Mouse (Mus musculus) midbrain, embryonic 12.5 days (tissue): Measurements from ENCODE around the gene Igdcc3. TPM values are rescaled to one million over a fixed set of nuclear protein-coding genes. Genes with fewer than 3 reads are reported as not detected.

Source experiments
- ATAC-seq: fragments of 200-750 bp; cut with Nextera tagmentation; 2 replicates; pipeline ENCODE4 v1.8.0; 2017; ENCODE audit warnings: low read depth, moderate TSS enrichment, moderate library complexity; ENCODE audit not compliant: low FRiP score
- H3K27ac ChIP-seq: fragments of 300-500 bp; sonication (generic); replicated peaks from 2 replicates; pipeline ENCODE4 v1.5.1; 2016; ENCODE audit warnings: mild to moderate bottlenecking
- H3K27me3 ChIP-seq: fragments of 300-500 bp; sonication (generic); 2 replicates; pipeline ENCODE4 v1.6.1; 2016; ENCODE audit warnings: mild to moderate bottlenecking
- H3K36me3 ChIP-seq: fragments of 300-500 bp; sonication (generic); 2 replicates; pipeline ENCODE4 v1.6.1; 2016
- H3K4me1 ChIP-seq: fragments of 300-500 bp; sonication (generic); 2 replicates; pipeline ENCODE4 v1.6.1; 2016
- H3K4me2 ChIP-seq: fragments of 300-500 bp; sonication (generic); replicated peaks from 2 replicates; pipeline ENCODE4 v1.6.1; 2016; ENCODE audit warnings: mild to moderate bottlenecking, moderate library complexity
- H3K4me3 ChIP-seq: fragments of 300-500 bp; sonication (generic); 2 replicates; pipeline ENCODE4 v1.5.1; 2016; ENCODE audit warnings: mild to moderate bottlenecking
- H3K9ac ChIP-seq: fragments of 300-500 bp; sonication (generic); replicated peaks from 2 replicates; pipeline ENCODE4 v1.6.1; 2016; ENCODE audit warnings: mild to moderate bottlenecking, moderate library complexity
- H3K9me3 ChIP-seq: fragments of 300-500 bp; sonication (generic); 2 replicates; pipeline ENCODE4 v1.6.1; 2016; ENCODE audit warnings: mild to moderate bottlenecking
- WGBS: fragments of 180-500 bp; shearing (Covaris S2); methylation state at CpG from one replicate; pipeline ENCODE4 v1.1.7; 2016; 5-methylcytosine and 5-hydroxymethylcytosine counted together
- polyA plus RNA-seq: library from polyadenylated mRNA; unstranded; fragments of >200 nt; fragmentation: Nextera tagmentation; extraction: Ambion mirVana; gene quantifications from 2 replicates; pipeline ENCODE4 v1.2.1, GENCODE M21; 2016

Igdcc3 gene
- polyA plus RNA-seq, 1 experiment from 2014 or later: 62.1 TPM

GRCm38 (mm10) chr9:65178336-65179213 lies 37.6 kb downstream of the Igdcc3 start:
- no peak overlapping the region; the same call in 1 of the 2 replicates for H3K4me3 ChIP-seq
- 3% methylated on average over 22 of the region's 22 CpGs for WGBS
- ATAC-seq: peak; percentile 74
- peak overlapping the region; percentile 98 for H3K27ac ChIP-seq
- peaks cover 43% of the 10 kb centered on the region for H3K36me3 ChIP-seq
- peaks cover 80% of the 10 kb centered on the region for H3K4me1 ChIP-seq
- H3K9me3 ChIP-seq: no peaks in the 10 kb centered on the region
- peak overlapping the region; percentile 38 for H3K4me2 ChIP-seq
- no peaks in the 10 kb centered on the region for H3K27me3 ChIP-seq
- H3K9ac ChIP-seq: no peak overlapping the region; the same call in 1 of the 2 replicates

GRCm38 (mm10) chr9:65179817-65180624 lies 39.0 kb downstream of the Igdcc3 start:
- no peaks in the 10 kb centered on the region for H3K9me3 ChIP-seq
- H3K4me3 ChIP-seq: no peak overlapping the region
- WGBS: 22% methylated on average over 17 of the region's 17 CpGs
- peaks cover 52% of the 10 kb centered on the region for H3K36me3 ChIP-seq
- H3K27ac ChIP-seq: peak overlapping the region; percentile 98
- no peak for ATAC-seq
- peak overlapping the region; percentile 38; the same call in 1 of the 2 replicates for H3K4me2 ChIP-seq
- peak overlapping the region; percentile 50 for H3K9ac ChIP-seq
- H3K27me3 ChIP-seq: peaks cover 2% of the 10 kb centered on the region; the same call in 1 of the 2 replicates
- peaks cover 79% of the 10 kb centered on the region for H3K4me1 ChIP-seq

GRCm38 (mm10) chr9:65188599-65188998 lies 47.6 kb downstream of the Igdcc3 start:
- peak overlapping the region; percentile 30 for H3K27ac ChIP-seq
- no peak overlapping the region for H3K4me2 ChIP-seq
- H3K36me3 ChIP-seq: peaks cover 26% of the 10 kb centered on the region
- H3K27me3 ChIP-seq: peaks cover 4% of the 10 kb centered on the region; the same call in 1 of the 2 replicates
- H3K9me3 ChIP-seq: no peaks in the 10 kb centered on the region
- H3K9ac ChIP-seq: no peak overlapping the region
- peaks cover 22% of the 10 kb centered on the region for H3K4me1 ChIP-seq
- H3K4me3 ChIP-seq: no peak overlapping the region
- WGBS: 6% methylated on average over 3 of the region's 3 CpGs
- peak; percentile 62 for ATAC-seq

- H3K27me3 ChIP-seq: no peaks in the 10 kb centered on the region
- WGBS: 54% methylated on average over 7 of the region's 7 CpGs
- H3K4me2 ChIP-seq: no peak overlapping the region
- H3K36me3 ChIP-seq: peaks cover 10% of the 10 kb centered on the region
- no peak overlapping the region for H3K4me3 ChIP-seq
- H3K9me3 ChIP-seq: no peaks in the 10 kb centered on the region
- no peak for ATAC-seq
- no peak overlapping the region for H3K9ac ChIP-seq
- 0 out of 2 replicates have a peak overlapping the region, but pooled peaks have one; percentile 26 for H3K27ac ChIP-seq
- H3K4me1 ChIP-seq: peaks cover 30% of the 10 kb centered on the region
Measured at GRCm38 (mm10) chr9:65190306-65190705, 49.3 kb downstream of the Igdcc3 start.

- Histone ChIP-seq H3K9me3 (no peaks in the 10 kb centered on the region), H3K27ac (peak overlapping the region; percentile 54), H3K27me3 (no peaks in the 10 kb centered on the region), H3K4me3 (no peak overlapping the region), H3K4me2 (no peak overlapping the region), H3K36me3 (no peaks in the 10 kb centered on the region), H3K9ac (no peak overlapping the region), H3K4me1 (peaks cover 40% of the 10 kb centered on the region)
- no peak for ATAC-seq
- 20% methylated on average over 2 of the region's 2 CpGs for WGBS
Measured at GRCm38 (mm10) chr9:65191389-65191754, 50.4 kb downstream of the Igdcc3 start.

- H3K4me1 ChIP-seq: peaks cover 41% of the 10 kb centered on the region
- 19% methylated on average over 8 of the region's 8 CpGs for WGBS
- H3K9ac ChIP-seq: no peak overlapping the region
Measured at GRCm38 (mm10) chr9:65191755-65192469, 50.9 kb downstream of the Igdcc3 start.

GRCm38 (mm10) chr9:65193214-65193613 lies 52.2 kb downstream of the Igdcc3 start:
- Histone ChIP-seq H3K9ac (no peak overlapping the region), H3K4me1 (peaks cover 41% of the 10 kb centered on the region), H3K4me3 (no peak overlapping the region), H3K27me3 (no peaks in the 10 kb centered on the region), H3K4me2 (no peak overlapping the region), H3K9me3 (no peaks in the 10 kb centered on the region), H3K27ac (no peak overlapping the region), H3K36me3 (no peaks in the 10 kb centered on the region)
- 74% methylated on average over 12 of the region's 12 CpGs for WGBS
- ATAC-seq: no peak

More at GRCm38 (mm10) chr9:65191755-65192469, 50.9 kb downstream of the Igdcc3 start:
- Histone ChIP-seq H3K27me3 (no peaks in the 10 kb centered on the region), H3K9me3 (no peaks in the 10 kb centered on the region), H3K4me3 (no peak overlapping the region), H3K4me2 (no peak overlapping the region), H3K27ac (peak overlapping the region; percentile 54), H3K36me3 (no peaks in the 10 kb centered on the region)
- no peak for ATAC-seq

GRCm38 (mm10) chr9:65195053-65195452 lies 54.1 kb downstream of the Igdcc3 start, which contains the start of gene Parp16:
Parp16 (plus strand) TSS chr9:65195353.
- no peak within 1 kb of the TSS for H3K4me3 ChIP-seq
- peaks cover 44% of the 10 kb centered on the region for H3K4me1 ChIP-seq
- H3K9ac ChIP-seq: no peak within 1 kb of the TSS
- H3K36me3 ChIP-seq: no peaks in the 10 kb centered on the region
- H3K4me2 ChIP-seq: 0 out of 2 replicates have a peak within 1 kb of the TSS, but pooled peaks have one; percentile 38
- no peak for ATAC-seq
- peak within 1 kb of the TSS; percentile 77 for H3K27ac ChIP-seq
- no peaks in the 10 kb centered on the region for H3K9me3 ChIP-seq
- 89% methylated on average over 4 of the region's 4 CpGs for WGBS
- no peaks in the 10 kb centered on the region for H3K27me3 ChIP-seq

GRCm38 (mm10) chr9:65195621-65195981 lies 54.6 kb downstream of the Igdcc3 start:
- Histone ChIP-seq H3K9ac (no peak overlapping the region), H3K36me3 (no peaks in the 10 kb centered on the region), H3K4me2 (no peak overlapping the region), H3K27me3 (no peaks in the 10 kb centered on the region), H3K4me1 (peaks cover 44% of the 10 kb centered on the region), H3K9me3 (no peaks in the 10 kb centered on the region), H3K4me3 (no peak overlapping the region), H3K27ac (peak overlapping the region; percentile 77)
- 50% methylated on average over 8 of the region's 8 CpGs for WGBS
- ATAC-seq: no peak

GRCm38 (mm10) chr9:65195982-65196737 lies 55.2 kb downstream of the Igdcc3 start:
- Histone ChIP-seq H3K27me3 (no peaks in the 10 kb centered on the region), H3K27ac (peak overlapping the region; percentile 77), H3K36me3 (no peaks in the 10 kb centered on the region), H3K9me3 (no peaks in the 10 kb centered on the region), H3K4me2 (peak overlapping the region; percentile 38), H3K9ac (0 out of 2 replicates have a peak overlapping the region, but pooled peaks have one; percentile 41), H3K4me1 (peaks cover 38% of the 10 kb centered on the region), H3K4me3 (peak overlapping the region; percentile 13; the same call in 1 of the 2 replicates)
- WGBS: 4% methylated on average over 9 of the region's 9 CpGs
- ATAC-seq: peak; percentile 81
